Mouse (Mus musculus): ENCODE results near the gene Shank2. TPM values are rescaled to one million over a fixed set of nuclear protein-coding genes. Genes with fewer than 3 reads are reported as not detected.

Shank2 gene
- polyA plus RNA-seq, 1 experiment from 2014 or later: 9.1 TPM

DNA sequence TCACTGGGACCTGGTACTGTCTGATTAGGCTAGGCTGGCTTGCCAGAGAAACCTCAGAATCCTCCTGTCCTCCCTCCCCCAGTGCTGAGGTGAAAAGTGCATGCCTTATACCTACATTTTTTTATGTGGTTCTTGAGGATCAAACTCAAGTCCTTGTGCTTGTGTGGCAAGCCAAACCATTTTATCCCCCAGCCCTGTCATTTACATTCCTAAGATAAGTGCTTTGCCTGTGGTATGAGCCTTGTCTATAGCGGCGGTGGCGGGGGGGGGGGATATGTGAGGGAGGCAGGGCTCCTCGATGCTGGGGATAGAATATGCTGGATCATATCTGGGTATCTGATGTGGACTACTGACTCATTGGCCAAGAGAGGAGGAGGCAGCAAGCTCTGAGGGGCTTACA is 151.4 kb downstream of the Shank2 start:
- Histone ChIP-seq H3K4me3 (replicated peaks; ENCODE audit: low read depth, low read length) (no peak overlapping the region), H3K9me3 (ENCODE audit: control insufficient read depth, low read length) (no peaks in the 10 kb centered on the region), H3K9ac (replicated peaks; ENCODE audit: low read length) (no peak overlapping the region), H3K4me2 (ENCODE audit: low read length) (no peak overlapping the region), H3K4me1 (ENCODE audit: control insufficient read depth, insufficient read depth, low read length) (peaks cover 4% of the 10 kb centered on the region; the same call in 1 of the 2 replicates), H3K27ac (replicated peaks; ENCODE audit: low read depth, low read length) (no peak overlapping the region), H3K36me3 (ENCODE audit: control insufficient read depth, insufficient read depth, low read length) (no peaks in the 10 kb centered on the region), H3K27me3 (ENCODE audit: control insufficient read depth, insufficient read depth, low read length) (no peaks in the 10 kb centered on the region)
- ATAC-seq (ENCODE audit: low FRiP score, low TSS enrichment): no peak
- WGBS: 82% methylated on average over 4 of the region's 4 CpGs
- no peak for DNase-seq

DNA sequence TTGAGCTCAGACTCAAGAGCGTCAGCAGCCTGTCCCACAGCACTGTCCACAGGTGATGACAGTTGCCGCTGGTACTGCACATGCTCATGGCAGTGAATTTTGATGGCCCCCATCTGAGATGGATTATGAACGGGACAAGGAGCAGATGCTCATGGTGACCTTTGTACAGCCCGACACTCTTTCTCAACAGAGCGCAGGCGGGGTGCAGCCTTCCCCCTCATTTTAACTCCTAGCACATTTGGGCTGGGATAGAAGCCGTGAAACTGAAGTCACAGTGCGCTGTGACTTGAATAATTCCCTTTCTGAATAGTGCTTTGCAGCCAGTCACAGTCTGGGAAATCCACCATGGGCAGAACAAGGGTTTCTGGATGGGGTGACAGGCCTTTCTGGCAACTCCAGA is 152.0 kb downstream of the Shank2 start:
- H3K36me3 ChIP-seq (ENCODE audit: control insufficient read depth, insufficient read depth, low read length): no peaks in the 10 kb centered on the region
- 46% methylated on average over 8 of the region's 8 CpGs for WGBS
- no peak overlapping the region for H3K9ac ChIP-seq (replicated peaks; ENCODE audit: low read length)
- no peaks in the 10 kb centered on the region for H3K4me1 ChIP-seq (ENCODE audit: control insufficient read depth, insufficient read depth, low read length)
- no peak overlapping the region for H3K27ac ChIP-seq (replicated peaks; ENCODE audit: low read depth, low read length)
- DNase-seq (no peak), ATAC-seq (ENCODE audit: low FRiP score, low TSS enrichment) (no peak)
- no peak overlapping the region for H3K4me3 ChIP-seq (replicated peaks; ENCODE audit: low read depth, low read length)
- H3K9me3 ChIP-seq (ENCODE audit: control insufficient read depth, low read length): no peaks in the 10 kb centered on the region
- no peaks in the 10 kb centered on the region for H3K27me3 ChIP-seq (ENCODE audit: control insufficient read depth, insufficient read depth, low read length)
- H3K4me2 ChIP-seq (ENCODE audit: low read length): no peak overlapping the region

DNA sequence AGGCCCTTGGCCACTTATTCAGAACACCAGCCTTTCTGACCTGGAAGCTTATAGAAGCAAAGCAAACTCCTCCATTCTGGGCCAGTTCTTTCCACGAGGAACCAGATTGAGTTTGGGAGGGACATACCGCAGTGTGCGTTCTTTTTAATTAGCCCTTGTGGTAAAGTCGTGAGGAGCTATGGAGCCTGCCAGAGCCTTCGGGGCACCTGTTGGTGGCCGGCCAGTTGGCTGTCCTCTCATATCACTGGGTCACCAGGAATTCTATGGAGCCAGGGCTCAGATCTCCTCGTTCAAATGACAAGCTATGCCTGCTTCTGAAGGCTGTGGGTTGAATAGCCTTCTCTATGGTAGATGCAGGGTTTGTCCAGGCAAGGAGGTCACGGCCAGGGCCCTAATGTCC is 156.2 kb downstream of the Shank2 start:
- Histone ChIP-seq H3K4me1 (ENCODE audit: control insufficient read depth, insufficient read depth, low read length) (no peaks in the 10 kb centered on the region), H3K4me2 (ENCODE audit: low read length) (no peak overlapping the region), H3K9me3 (ENCODE audit: control insufficient read depth, low read length) (no peaks in the 10 kb centered on the region), H3K4me3 (replicated peaks; ENCODE audit: low read depth, low read length) (no peak overlapping the region), H3K27me3 (ENCODE audit: control insufficient read depth, insufficient read depth, low read length) (no peaks in the 10 kb centered on the region), H3K36me3 (ENCODE audit: control insufficient read depth, insufficient read depth, low read length) (no peaks in the 10 kb centered on the region), H3K9ac (replicated peaks; ENCODE audit: low read length) (no peak overlapping the region), H3K27ac (replicated peaks; ENCODE audit: low read depth, low read length) (no peak overlapping the region)
- 85% methylated on average over 8 of the region's 8 CpGs for WGBS
- no peak for DNase-seq
- ATAC-seq (ENCODE audit: low FRiP score, low TSS enrichment): no peak

DNA sequence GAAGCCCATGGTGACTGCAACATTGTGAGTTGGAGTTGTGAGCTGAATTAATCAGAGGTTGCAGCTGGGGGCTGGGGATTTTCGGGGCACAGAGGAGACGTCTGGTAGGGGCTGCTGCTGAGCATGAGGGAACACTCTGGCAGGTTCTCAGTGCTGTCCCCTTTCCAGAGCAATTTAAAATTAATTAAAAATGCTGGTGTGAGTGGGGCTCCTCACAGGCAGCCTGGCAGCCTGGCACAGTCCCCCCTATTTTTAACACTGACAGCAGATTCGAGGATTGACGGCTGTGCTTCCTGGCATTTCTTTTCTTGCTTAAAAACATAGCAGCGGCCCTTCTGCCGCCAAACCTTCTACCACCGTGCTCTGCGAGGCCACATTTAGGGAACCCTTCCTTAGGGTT is 157.8 kb downstream of the Shank2 start:
- no peak for DNase-seq
- H3K36me3 ChIP-seq (ENCODE audit: control insufficient read depth, insufficient read depth, low read length): no peaks in the 10 kb centered on the region
- H3K9ac ChIP-seq (replicated peaks; ENCODE audit: low read length): no peak overlapping the region
- WGBS: 77% methylated on average over 8 of the region's 8 CpGs
- H3K27ac ChIP-seq (replicated peaks; ENCODE audit: low read depth, low read length): no peak overlapping the region
- H3K4me3 ChIP-seq (replicated peaks; ENCODE audit: low read depth, low read length): no peak overlapping the region
- H3K9me3 ChIP-seq (ENCODE audit: control insufficient read depth, low read length): no peaks in the 10 kb centered on the region
- no peak for ATAC-seq (ENCODE audit: low FRiP score, low TSS enrichment)
- no peak overlapping the region for H3K4me2 ChIP-seq (ENCODE audit: low read length)
- H3K27me3 ChIP-seq (ENCODE audit: control insufficient read depth, insufficient read depth, low read length): no peaks in the 10 kb centered on the region
- H3K4me1 ChIP-seq (ENCODE audit: control insufficient read depth, insufficient read depth, low read length): no peaks in the 10 kb centered on the region

DNA sequence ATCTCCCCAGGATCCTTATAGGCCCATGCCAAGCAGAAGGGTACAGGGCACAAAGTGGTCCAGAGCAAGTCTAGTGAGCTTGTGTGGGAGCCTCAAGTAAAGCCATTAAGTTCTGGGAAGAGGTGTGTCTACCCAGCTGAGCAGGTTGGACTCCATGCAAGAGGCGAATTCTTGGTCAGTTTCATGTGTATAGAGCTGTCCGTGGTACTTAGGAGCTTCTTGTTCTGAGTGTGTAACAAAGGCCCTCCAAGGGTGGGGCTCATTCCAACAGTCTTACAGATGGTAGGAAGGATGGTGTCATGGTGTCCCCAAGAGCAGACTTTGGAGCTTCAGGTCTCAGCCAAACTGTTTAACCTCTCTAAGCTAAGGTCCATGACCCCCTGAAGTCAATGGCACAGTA is 158.3 kb downstream of the Shank2 start:
- Histone ChIP-seq H3K27me3 (ENCODE audit: control insufficient read depth, insufficient read depth, low read length) (no peaks in the 10 kb centered on the region), H3K4me3 (replicated peaks; ENCODE audit: low read depth, low read length) (no peak overlapping the region), H3K4me1 (ENCODE audit: control insufficient read depth, insufficient read depth, low read length) (no peaks in the 10 kb centered on the region), H3K9ac (replicated peaks; ENCODE audit: low read length) (no peak overlapping the region), H3K4me2 (ENCODE audit: low read length) (no peak overlapping the region), H3K36me3 (ENCODE audit: control insufficient read depth, insufficient read depth, low read length) (no peaks in the 10 kb centered on the region), H3K9me3 (ENCODE audit: control insufficient read depth, low read length) (no peaks in the 10 kb centered on the region), H3K27ac (replicated peaks; ENCODE audit: low read depth, low read length) (no peak overlapping the region)
- 75% methylated on average over 2 of the region's 2 CpGs for WGBS
- ATAC-seq (ENCODE audit: low FRiP score, low TSS enrichment) (no peak), DNase-seq (no peak)

DNA sequence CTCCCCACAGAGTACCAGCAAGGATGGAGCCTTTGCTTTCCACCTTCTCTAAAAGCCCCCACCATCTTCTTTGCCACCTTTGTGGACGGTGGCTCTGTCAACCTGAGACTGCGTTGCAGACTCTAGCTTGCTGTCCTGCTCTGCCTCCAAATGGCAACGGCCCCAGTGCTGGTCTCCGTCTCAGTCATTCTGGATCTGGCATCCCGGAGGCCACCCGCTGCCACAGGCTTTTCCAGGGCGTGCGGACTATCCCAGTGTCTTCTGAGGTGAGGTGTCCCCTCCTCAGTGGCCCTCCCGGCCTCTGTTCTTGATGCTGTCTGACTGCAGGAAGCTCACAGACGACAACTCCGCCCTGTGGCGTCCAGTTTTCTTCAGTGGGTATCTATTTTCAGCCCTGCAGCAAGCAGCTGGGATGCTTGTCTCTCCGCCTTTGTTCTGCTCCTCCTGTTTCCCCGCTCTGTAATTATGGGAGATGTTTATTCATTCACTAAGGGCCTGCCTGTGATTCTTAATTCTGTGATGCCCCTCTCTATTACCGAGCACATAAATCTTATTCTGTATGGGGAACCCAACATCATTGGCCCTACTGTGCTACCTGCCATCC is 159.0 kb downstream of the Shank2 start:
- Histone ChIP-seq H3K36me3 (ENCODE audit: control insufficient read depth, insufficient read depth, low read length) (no peaks in the 10 kb centered on the region), H3K9me3 (ENCODE audit: control insufficient read depth, low read length) (no peaks in the 10 kb centered on the region), H3K27me3 (ENCODE audit: control insufficient read depth, insufficient read depth, low read length) (no peaks in the 10 kb centered on the region), H3K4me3 (replicated peaks; ENCODE audit: low read depth, low read length) (no peak overlapping the region), H3K27ac (replicated peaks; ENCODE audit: low read depth, low read length) (no peak overlapping the region), H3K4me2 (ENCODE audit: low read length) (no peak overlapping the region), H3K9ac (replicated peaks; ENCODE audit: low read length) (no peak overlapping the region), H3K4me1 (ENCODE audit: control insufficient read depth, insufficient read depth, low read length) (no peaks in the 10 kb centered on the region)
- ATAC-seq (ENCODE audit: low FRiP score, low TSS enrichment) (no peak), DNase-seq (no peak)
- 82% methylated on average over 15 of the region's 15 CpGs for WGBS

DNA sequence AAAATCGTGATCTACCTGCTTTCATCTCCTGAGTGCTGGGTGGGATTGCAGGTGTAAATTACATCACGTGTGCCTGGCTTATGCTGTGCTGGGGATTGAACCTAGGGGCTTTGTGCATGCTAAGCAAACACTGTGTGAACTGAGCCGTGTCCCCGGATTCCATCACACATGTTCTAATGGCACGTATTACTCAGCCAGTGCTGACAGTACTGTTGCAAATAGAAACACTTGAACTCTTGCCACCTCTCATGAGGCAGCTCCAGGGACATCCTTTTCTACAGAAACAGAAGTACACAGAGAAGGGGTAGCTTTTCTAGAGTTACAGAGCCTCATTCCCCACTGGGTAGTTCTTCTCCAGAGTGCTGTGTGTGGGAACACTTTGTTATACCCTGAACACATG is 168.5 kb downstream of the Shank2 start:
- 78% methylated on average over 5 of the region's 5 CpGs for WGBS
- Histone ChIP-seq H3K4me3 (replicated peaks; ENCODE audit: low read depth, low read length) (no peak overlapping the region), H3K36me3 (ENCODE audit: control insufficient read depth, insufficient read depth, low read length) (no peaks in the 10 kb centered on the region), H3K4me2 (ENCODE audit: low read length) (no peak overlapping the region), H3K9me3 (ENCODE audit: control insufficient read depth, low read length) (no peaks in the 10 kb centered on the region), H3K4me1 (ENCODE audit: control insufficient read depth, insufficient read depth, low read length) (peaks cover 9% of the 10 kb centered on the region; the same call in 1 of the 2 replicates), H3K27me3 (ENCODE audit: control insufficient read depth, insufficient read depth, low read length) (no peaks in the 10 kb centered on the region), H3K27ac (replicated peaks; ENCODE audit: low read depth, low read length) (no peak overlapping the region), H3K9ac (replicated peaks; ENCODE audit: low read length) (no peak overlapping the region)
- no peak for ATAC-seq (ENCODE audit: low FRiP score, low TSS enrichment)
- DNase-seq: no peak

DNA sequence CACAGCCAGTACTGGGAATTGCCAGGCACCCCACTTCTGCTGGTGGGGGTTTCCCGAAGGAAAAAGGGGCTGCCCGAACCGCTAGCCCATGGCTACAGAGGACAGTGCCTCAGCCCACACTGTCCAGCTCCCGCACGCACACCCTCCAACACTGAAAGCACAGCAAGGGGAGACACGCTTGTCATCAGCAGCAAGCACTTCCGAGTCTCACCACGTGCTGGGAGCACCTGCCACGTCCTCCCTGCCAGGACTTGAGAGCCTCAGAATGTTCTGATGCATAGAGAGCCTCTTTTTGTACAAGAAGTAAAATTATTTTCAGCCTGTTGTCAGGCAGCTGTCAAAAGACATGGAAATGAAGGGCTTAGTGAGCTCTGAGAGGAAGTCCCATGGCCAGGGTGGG is 169.0 kb downstream of the Shank2 start:
- Histone ChIP-seq H3K9me3 (ENCODE audit: control insufficient read depth, low read length) (no peaks in the 10 kb centered on the region), H3K4me1 (ENCODE audit: control insufficient read depth, insufficient read depth, low read length) (peaks cover 9% of the 10 kb centered on the region; the same call in 1 of the 2 replicates), H3K9ac (replicated peaks; ENCODE audit: low read length) (no peak overlapping the region), H3K36me3 (ENCODE audit: control insufficient read depth, insufficient read depth, low read length) (no peaks in the 10 kb centered on the region), H3K4me2 (ENCODE audit: low read length) (no peak overlapping the region), H3K4me3 (replicated peaks; ENCODE audit: low read depth, low read length) (no peak overlapping the region), H3K27ac (replicated peaks; ENCODE audit: low read depth, low read length) (no peak overlapping the region), H3K27me3 (ENCODE audit: control insufficient read depth, insufficient read depth, low read length) (no peaks in the 10 kb centered on the region)
- 77% methylated on average over 9 of the region's 9 CpGs for WGBS
- ATAC-seq (ENCODE audit: low FRiP score, low TSS enrichment): no peak
- DNase-seq: no peak

DNA sequence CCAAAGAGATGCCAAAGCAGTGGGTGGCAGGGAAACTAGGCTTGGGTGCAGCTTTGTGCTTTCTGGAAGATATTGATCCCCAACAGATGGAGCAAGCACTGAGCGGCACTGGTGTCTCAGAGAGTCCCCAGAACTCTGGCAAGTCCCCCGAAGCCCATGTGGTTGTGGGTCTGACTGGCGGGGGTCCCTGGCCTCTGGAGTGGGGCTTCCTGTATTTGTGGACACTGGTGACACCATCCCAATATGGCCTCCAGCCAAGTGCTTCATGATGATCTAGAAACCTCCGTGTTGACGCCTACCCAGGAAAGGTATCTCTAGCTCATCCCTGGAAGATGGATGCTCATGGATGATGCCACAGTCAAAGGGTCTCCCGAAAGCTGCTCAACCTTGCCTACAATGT is 172.1 kb downstream of the Shank2 start:
- peaks cover 9% of the 10 kb centered on the region; the same call in 1 of the 2 replicates for H3K4me1 ChIP-seq (ENCODE audit: control insufficient read depth, insufficient read depth, low read length)
- WGBS: 96% methylated on average over 6 of the region's 6 CpGs
- ATAC-seq (ENCODE audit: low FRiP score, low TSS enrichment) (no peak), DNase-seq (no peak)
- H3K4me3 ChIP-seq (replicated peaks; ENCODE audit: low read depth, low read length): no peak overlapping the region
- H3K36me3 ChIP-seq (ENCODE audit: control insufficient read depth, insufficient read depth, low read length): no peaks in the 10 kb centered on the region
- H3K27me3 ChIP-seq (ENCODE audit: control insufficient read depth, insufficient read depth, low read length): no peaks in the 10 kb centered on the region
- H3K9ac ChIP-seq (replicated peaks; ENCODE audit: low read length): no peak overlapping the region
- H3K4me2 ChIP-seq (ENCODE audit: low read length): no peak overlapping the region
- H3K9me3 ChIP-seq (ENCODE audit: control insufficient read depth, low read length): no peaks in the 10 kb centered on the region
- no peak overlapping the region for H3K27ac ChIP-seq (replicated peaks; ENCODE audit: low read depth, low read length)

Measured in midbrain, embryonic 14.5 days (tissue).